Mouse (Mus musculus) E14TG2a.4 (cell line): ENCODE measurements around the gene Gli3.

ENCODE experiments used
- H3K27me3 ChIP-seq: 2 replicates; pipeline ENCODE4 v1.6.1; 2014; ENCODE audit warnings: low read length, control low read depth; ENCODE audit not compliant: insufficient read depth
- H3K36me3 ChIP-seq: 2 replicates; pipeline ENCODE4 v1.6.1; 2014; ENCODE audit warnings: low read length, control low read depth; ENCODE audit not compliant: insufficient read depth
- H3K4me1 ChIP-seq: replicated peaks from 2 replicates; pipeline ENCODE4 v1.6.1; 2014; ENCODE audit warnings: low read depth, low read length, control low read depth
- H3K4me3 ChIP-seq: replicated peaks from 2 replicates; pipeline ENCODE4 v1.5.1; 2014; ENCODE audit warnings: mild to moderate bottlenecking, low read length
- H3K9me3 ChIP-seq: 2 replicates; pipeline ENCODE4 v1.6.1; 2014; ENCODE audit warnings: low read length, control low read depth
- CTCF ChIP-seq: conservative IDR thresholded peaks from 2 replicates; pipeline ENCODE4 v1.5.1; 2014; ENCODE audit warnings: low read length
- NANOG ChIP-seq: IDR thresholded peaks from 2 replicates; pipeline ENCODE4 v1.6.1; 2014; ENCODE audit warnings: borderline replicate concordance, low read length, mixed read lengths
- POU5F1 ChIP-seq: IDR thresholded peaks from 2 replicates; pipeline ENCODE4 v1.6.1; 2014; ENCODE audit warnings: low read length, borderline replicate concordance

The Gli3 gene

GRCm38 (mm10) chr13:15604074-15604473, 141.0 kb downstream of the Gli3 start:
- TF ChIP-seq CTCF (no peak), POU5F1 (no peak), NANOG (no peak)
- Histone ChIP-seq H3K36me3 (no peaks in the 10 kb centered on the region), H3K4me1 (no peaks in the 10 kb centered on the region)

GRCm38 (mm10) chr13:15617423-15617822, 154.4 kb downstream of the Gli3 start:
- no peaks in the 10 kb centered on the region for H3K36me3 ChIP-seq
- no peak overlapping the region for H3K4me3 ChIP-seq
- no peaks in the 10 kb centered on the region for H3K9me3 ChIP-seq
- H3K4me1 ChIP-seq: no peaks in the 10 kb centered on the region
- no peaks in the 10 kb centered on the region for H3K27me3 ChIP-seq
- TF ChIP-seq NANOG (no peak), CTCF (no peak), POU5F1 (no peak)

More at GRCm38 (mm10) chr13:15604074-15604473, 141.0 kb downstream of the Gli3 start:
- no peaks in the 10 kb centered on the region for H3K27me3 ChIP-seq
- H3K9me3 ChIP-seq: no peaks in the 10 kb centered on the region
- no peak overlapping the region for H3K4me3 ChIP-seq

GRCm38 (mm10) chr13:15618051-15618692, 155.1 kb downstream of the Gli3 start:
- no peak overlapping the region for H3K4me3 ChIP-seq
- peaks cover under 1% of the 10 kb centered on the region; the same call in 1 of the 2 replicates for H3K4me1 ChIP-seq
- TF ChIP-seq NANOG (no peak), CTCF (no peak), POU5F1 (no peak)
- no peaks in the 10 kb centered on the region for H3K36me3 ChIP-seq
- no peaks in the 10 kb centered on the region for H3K9me3 ChIP-seq
- H3K27me3 ChIP-seq: no peaks in the 10 kb centered on the region

GRCm38 (mm10) chr13:15621009-15621408, 158.0 kb downstream of the Gli3 start:
- Histone ChIP-seq H3K36me3 (no peaks in the 10 kb centered on the region), H3K27me3 (no peaks in the 10 kb centered on the region), H3K4me3 (no peak overlapping the region), H3K4me1 (peaks cover 20% of the 10 kb centered on the region), H3K9me3 (no peaks in the 10 kb centered on the region)
- TF ChIP-seq POU5F1 (no peak), NANOG (no peak), CTCF (no peak)

- no peaks in the 10 kb centered on the region for H3K27me3 ChIP-seq
- H3K9me3 ChIP-seq: no peaks in the 10 kb centered on the region
- H3K4me3 ChIP-seq: no peak overlapping the region
- TF ChIP-seq NANOG (no peak), POU5F1 (no peak), CTCF (no peak)
- no peaks in the 10 kb centered on the region for H3K36me3 ChIP-seq
- H3K4me1 ChIP-seq: peaks cover 20% of the 10 kb centered on the region
These were observed 161.7 kb downstream of the Gli3 start for GRCm38 (mm10) chr13:15624490-15625353.

GRCm38 (mm10) chr13:15641548-15641947, 178.5 kb downstream of the Gli3 start:
- no peak overlapping the region for H3K4me3 ChIP-seq
- no peaks in the 10 kb centered on the region for H3K4me1 ChIP-seq
- H3K36me3 ChIP-seq: no peaks in the 10 kb centered on the region
- no peak for TF ChIP-seq NANOG
- TF ChIP-seq CTCF: no peak
- no peak for TF ChIP-seq POU5F1
- no peaks in the 10 kb centered on the region for H3K27me3 ChIP-seq
- no peaks in the 10 kb centered on the region for H3K9me3 ChIP-seq

- TF ChIP-seq NANOG: no peak
- no peak for TF ChIP-seq CTCF
- TF ChIP-seq POU5F1: no peak
- Histone ChIP-seq H3K9me3 (no peaks in the 10 kb centered on the region), H3K4me3 (no peak overlapping the region), H3K27me3 (no peaks in the 10 kb centered on the region), H3K36me3 (peaks cover 9% of the 10 kb centered on the region; the same call in 1 of the 2 replicates), H3K4me1 (no peaks in the 10 kb centered on the region)
These were observed 197.5 kb downstream of the Gli3 start for GRCm38 (mm10) chr13:15660502-15660901.

- Histone ChIP-seq H3K4me1 (no peaks in the 10 kb centered on the region), H3K36me3 (peaks cover 9% of the 10 kb centered on the region; the same call in 1 of the 2 replicates), H3K9me3 (no peaks in the 10 kb centered on the region), H3K27me3 (no peaks in the 10 kb centered on the region), H3K4me3 (no peak overlapping the region)
- TF ChIP-seq POU5F1: no peak
- no peak for TF ChIP-seq CTCF
- TF ChIP-seq NANOG: no peak
These were observed 199.3 kb downstream of the Gli3 start for GRCm38 (mm10) chr13:15662375-15662774.

- peaks cover 9% of the 10 kb centered on the region; the same call in 1 of the 2 replicates for H3K36me3 ChIP-seq
- no peak overlapping the region for H3K4me3 ChIP-seq
- no peaks in the 10 kb centered on the region for H3K9me3 ChIP-seq
- TF ChIP-seq NANOG: no peak
- no peak for TF ChIP-seq CTCF
- TF ChIP-seq POU5F1: no peak
- H3K27me3 ChIP-seq: no peaks in the 10 kb centered on the region
- H3K4me1 ChIP-seq: no peaks in the 10 kb centered on the region
These were observed 201.7 kb downstream of the Gli3 start for GRCm38 (mm10) chr13:15664580-15665201.
